Mouse (Mus musculus) heart, postnatal 14 days (tissue): ENCODE measurements at regions not wholly inside any gene's neighbourhood (a gene's known extent, or its start where the extent isn't known, plus 50 kb on each side); places are given as distances from the start of the nearest gene placed in this dataset.

Experiments used
- DNase-seq, 2 experiments: peaks; one replicate each; pipeline ENCODE4 v3.0.0; 2021 to 2022
- intact Hi-C: fragments of 180-260 bp; cut with DNase I; formaldehyde crosslinking; loops from one replicate; pipeline ENCODE4 v1.15.1; 2025

- DNase-seq = no peak
- intact Hi-C loops = no loop called here
Observed at GRCm38 (mm10) chrX:19202542-19202941, 278.6 kb downstream of the Tex13c3 start.

DNA sequence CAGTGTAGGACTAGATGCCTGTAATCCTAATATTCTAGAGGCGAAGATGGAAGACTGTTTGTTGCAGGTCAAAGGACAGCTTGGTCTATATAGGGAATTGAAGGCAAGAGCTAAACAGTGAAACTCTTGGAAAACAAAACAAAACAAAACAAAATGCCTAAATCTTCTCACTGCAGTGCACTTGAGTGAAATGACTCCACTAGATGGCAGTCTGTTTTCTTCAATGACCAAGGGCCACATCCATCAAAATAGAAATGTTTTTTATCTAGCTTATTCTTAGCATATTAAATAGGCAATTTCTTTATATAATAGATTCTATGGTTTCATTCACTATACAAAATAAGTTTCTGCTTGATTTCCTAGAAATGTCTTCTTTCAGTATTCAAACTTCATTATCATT, 279.7 kb downstream of the Tex13c3 start:
- no peak for DNase-seq
- intact Hi-C loops = no loop called here

DNA sequence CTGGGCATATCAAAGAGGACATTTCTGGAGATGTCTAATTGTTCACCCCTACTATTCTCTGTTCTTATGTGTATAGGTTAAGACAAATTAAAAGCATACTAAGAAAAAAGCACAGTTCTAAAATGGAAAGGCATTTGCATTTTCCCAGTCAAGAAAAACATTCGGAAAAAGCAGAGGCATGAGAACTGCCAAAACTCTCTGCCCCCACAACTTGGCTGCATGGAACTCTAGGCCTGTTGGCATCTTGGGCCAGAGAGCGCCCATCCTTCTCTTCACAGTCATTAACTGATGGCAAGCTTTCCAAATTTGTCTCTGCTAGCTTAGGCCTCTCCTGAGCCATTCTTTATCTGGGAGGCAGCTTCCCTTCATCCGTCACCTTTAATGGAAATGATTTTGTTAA, 281.6 kb downstream of the Tex13c3 start:
- intact Hi-C loops = no loop called here
- DNase-seq = no peak

GRCm38 (mm10) chrX:19168983-19169382, 312.1 kb downstream of the Tex13c3 start:
- intact Hi-C loops = no loop called here

GRCm38 (mm10) chrX:19168546-19168945, 312.6 kb downstream of the Tex13c3 start:
- no peak for DNase-seq
- intact Hi-C loops = no loop called here

More at GRCm38 (mm10) chrX:19168983-19169382, 312.1 kb downstream of the Tex13c3 start:
- no peak for DNase-seq

DNA sequence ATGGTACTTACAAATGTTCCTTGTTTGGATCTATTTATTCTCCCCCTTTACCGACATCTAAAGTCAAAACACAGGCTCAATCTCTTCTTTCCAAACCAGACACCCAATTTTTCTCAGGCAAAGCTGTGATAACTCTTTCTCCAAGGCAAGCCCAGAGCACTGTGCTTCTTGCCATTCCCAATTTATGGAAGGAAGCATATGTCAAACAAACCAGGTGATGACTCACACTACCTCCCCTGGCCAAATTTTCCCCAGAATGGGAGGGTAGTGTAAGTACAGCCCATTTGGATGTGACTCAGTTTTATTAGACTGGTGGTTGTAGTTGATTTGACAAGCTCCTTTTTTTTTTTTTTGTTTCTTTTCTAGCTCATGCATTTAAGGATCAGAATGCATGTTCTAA, 313.0 kb downstream of the Tex13c3 start:
- peak in 1 of 2 experiments; percentile 1 for DNase-seq
- intact Hi-C loops = no loop called here

GRCm38 (mm10) chrX:19167121-19167853, 313.8 kb downstream of the Tex13c3 start:
- intact Hi-C loops = no loop called here

DNA sequence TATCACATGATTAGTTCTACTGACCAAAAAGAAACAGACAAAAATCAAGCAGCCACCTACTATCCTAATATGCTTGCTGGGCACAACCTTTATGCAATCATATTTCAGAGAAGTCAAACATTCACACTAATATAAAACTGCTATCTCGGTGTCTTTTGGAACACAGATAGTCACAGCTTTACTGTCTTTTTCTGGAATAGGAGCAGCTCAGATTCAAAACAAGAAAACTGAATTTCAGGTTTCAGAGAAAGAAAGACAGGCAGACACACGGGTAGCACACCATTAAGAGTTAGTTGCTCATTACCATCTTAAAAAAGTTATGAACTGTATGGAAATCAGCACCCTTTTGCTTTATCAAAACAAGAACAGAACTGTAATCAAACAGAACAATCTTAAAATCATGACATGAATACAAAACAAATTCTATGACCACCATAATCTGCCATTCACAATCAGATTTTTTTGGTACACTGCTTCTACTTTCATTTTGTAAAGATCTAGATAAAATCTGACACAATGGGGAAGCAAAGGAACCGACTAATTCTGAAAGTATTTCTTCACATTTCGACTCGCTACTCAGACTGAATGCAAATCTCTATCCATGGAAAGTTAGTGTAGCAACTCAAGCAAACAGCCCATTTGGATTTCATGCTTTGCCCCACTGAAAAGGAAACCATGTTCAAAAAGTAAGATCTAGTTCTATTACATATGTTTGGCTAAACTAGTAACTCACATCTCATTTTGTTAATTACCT, 315.1 kb downstream of the Tex13c3 start:
- intact Hi-C loops = no loop called here
- no peak for DNase-seq

More at GRCm38 (mm10) chrX:19167121-19167853, 313.8 kb downstream of the Tex13c3 start:
- DNase-seq = peak; percentile 22 to 37

DNA sequence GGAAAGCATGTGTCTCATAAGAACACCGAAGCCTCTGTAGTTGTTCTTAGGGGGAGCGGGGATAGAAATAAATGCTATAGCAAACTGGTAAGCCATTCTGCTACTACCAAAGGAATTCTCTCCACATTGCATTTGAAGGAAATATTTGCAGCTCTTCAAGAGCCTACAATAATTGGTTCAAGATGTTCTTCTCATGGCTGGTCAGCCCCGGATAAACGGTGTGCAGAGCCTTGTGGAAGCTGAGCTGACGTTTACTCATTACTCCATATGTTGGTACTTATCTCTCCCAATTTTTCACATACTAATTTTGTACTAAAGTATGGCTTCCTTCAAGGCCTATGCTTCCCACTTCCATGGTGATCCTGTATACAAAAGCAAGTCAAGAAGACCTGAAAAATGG, 317.0 kb downstream of the Tex13c3 start:
- DNase-seq = no peak
- intact Hi-C loops = no loop called here

GRCm38 (mm10) chrX:19162958-19163357, 318.2 kb downstream of the Tex13c3 start:
- no peak for DNase-seq
- intact Hi-C loops = no loop called here

- intact Hi-C loops = no loop called here
Observed at GRCm38 (mm10) chrX:19162351-19162750, 318.8 kb downstream of the Tex13c3 start.

GRCm38 (mm10) chrX:19160275-19160930, 320.7 kb downstream of the Tex13c3 start:
- DNase-seq = no peak
- intact Hi-C loops = no loop called here

More at GRCm38 (mm10) chrX:19162351-19162750, 318.8 kb downstream of the Tex13c3 start:
- no peak for DNase-seq

- intact Hi-C loops = no loop called here
- no peak for DNase-seq
Observed at GRCm38 (mm10) chrX:19157464-19158203, 323.5 kb downstream of the Tex13c3 start.

DNA sequence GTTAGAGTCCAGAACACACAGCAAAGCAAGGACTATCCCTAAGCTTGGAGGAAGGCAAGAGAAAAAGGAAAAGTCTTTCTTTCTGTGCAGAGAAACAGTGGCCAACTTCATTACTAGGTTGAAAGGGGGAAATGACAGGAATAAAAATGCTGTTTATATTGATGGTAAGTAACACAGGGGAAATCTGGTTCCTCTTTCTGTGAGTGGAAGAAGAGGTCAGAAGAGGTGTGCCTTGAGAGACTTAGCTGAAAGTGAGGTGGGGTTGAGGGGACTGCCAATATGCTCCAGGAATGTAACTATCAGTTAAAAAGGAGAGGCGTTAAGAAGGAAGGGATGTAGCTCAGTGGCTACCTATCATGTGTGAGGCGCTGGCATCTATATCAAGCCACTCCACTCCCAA, 327.5 kb downstream of the Tex13c3 start:
- intact Hi-C loops = no loop called here
- no peak for DNase-seq

- intact Hi-C loops = no loop called here
- no peak for DNase-seq
Observed at GRCm38 (mm10) chrX:19152170-19152861, 328.8 kb downstream of the Tex13c3 start.

DNA sequence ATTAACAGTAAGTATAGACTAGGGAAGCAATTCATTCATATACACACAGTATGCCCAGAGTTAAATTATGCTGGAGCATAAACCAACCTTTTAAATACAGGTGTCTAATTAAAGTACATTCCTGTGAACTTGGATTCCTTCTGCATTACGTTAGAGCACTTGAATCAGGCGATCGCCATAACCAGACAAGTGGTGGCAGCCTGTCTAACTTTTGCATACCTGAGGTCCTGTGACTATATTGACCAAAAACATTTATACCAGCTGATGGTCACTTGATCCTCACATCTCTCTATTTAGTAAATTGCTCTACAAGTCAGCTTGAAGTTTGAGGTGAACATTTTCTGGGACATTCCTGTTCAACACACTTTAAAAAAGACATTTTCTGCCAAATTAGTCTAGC, 330.5 kb downstream of the Tex13c3 start:
- no peak for DNase-seq
- intact Hi-C loops = no loop called here

- intact Hi-C loops = no loop called here
- no peak for DNase-seq
Observed at GRCm38 (mm10) chrX:19148672-19149071, 332.4 kb downstream of the Tex13c3 start.

DNA sequence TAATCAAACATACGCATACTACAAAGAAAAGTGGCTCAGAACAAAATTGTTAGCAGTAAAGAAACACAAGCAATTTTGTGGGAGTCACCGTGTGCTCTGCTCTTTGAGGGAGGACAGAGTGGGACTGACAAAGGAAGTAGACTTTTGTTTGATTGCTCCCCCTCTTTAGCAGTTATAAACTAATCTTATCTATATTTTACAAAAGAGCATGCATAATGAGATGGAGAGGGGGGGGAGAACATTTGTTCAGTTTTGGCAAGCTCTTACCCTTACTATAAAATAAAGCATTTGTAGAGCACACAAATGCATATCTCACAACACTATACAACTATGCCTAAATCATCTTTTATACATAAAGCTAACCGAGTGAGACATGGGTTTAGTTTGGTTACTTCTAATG, 332.9 kb downstream of the Tex13c3 start:
- no peak for DNase-seq

GRCm38 (mm10) chrX:19112753-19113152, 368.4 kb downstream of the Tex13c3 start:
- intact Hi-C loops = no loop called here
- no peak for DNase-seq

More for the DNA sequence above, 332.9 kb downstream of the Tex13c3 start:
- intact Hi-C loops = no loop called here

GRCm38 (mm10) chrX:19102911-19103310, 378.2 kb downstream of the Tex13c3 start:
- DNase-seq = no peak
- intact Hi-C loops = no loop called here
